Mouse (Mus musculus): ENCODE results near the gene Nup214. TPM values are rescaled to one million over a fixed set of nuclear protein-coding genes. Genes with fewer than 3 reads are reported as not detected.

The Nup214 gene
- total RNA-seq, 4 experiments from 2014 or later: 27.1 to 36.7 (median 34.4) TPM

DNA sequence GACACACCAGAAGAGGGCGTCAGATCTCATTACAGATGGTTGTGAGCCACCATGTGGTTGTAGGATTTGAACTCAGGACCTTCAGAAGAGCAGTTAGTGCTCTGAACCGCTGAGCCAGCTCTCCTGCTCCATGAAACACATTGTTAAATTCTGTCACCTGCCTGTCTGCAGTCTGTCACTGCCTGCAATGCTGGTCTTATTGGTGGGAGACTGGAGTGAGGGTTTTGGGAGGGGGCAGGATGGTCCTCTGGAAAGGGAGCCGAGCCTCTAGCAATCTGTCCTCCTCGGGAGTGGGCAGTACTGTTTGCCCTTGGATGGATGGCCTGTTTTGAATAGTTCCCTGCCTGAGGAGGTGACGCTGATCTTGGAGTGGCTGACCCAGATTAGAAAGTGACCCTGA lies 69.6 kb downstream of the Nup214 start:
- DNase-seq (ENCODE audit: low spot score): no peak

DNA sequence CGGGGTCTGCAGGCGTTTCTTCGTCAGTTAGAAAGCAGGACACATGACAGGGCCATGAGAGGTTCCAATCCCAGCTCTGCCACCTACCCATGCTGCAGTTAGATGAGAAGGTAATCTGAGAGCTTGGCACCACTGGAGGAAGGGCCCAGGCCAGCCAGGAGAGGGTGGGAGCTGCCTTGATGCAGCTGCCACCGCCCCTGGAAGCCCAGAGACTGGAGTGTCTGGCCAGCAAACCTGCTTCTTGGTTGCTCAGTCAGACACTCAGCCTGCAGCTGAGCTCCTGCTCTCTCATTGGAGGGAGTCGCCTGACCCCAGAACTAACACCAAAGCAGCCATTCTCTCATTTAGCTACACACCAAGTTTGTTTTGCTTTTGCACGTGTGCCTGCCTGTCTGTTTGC lies 71.1 kb downstream of the Nup214 start:
- DNase-seq (ENCODE audit: low spot score): no peak

DNA sequence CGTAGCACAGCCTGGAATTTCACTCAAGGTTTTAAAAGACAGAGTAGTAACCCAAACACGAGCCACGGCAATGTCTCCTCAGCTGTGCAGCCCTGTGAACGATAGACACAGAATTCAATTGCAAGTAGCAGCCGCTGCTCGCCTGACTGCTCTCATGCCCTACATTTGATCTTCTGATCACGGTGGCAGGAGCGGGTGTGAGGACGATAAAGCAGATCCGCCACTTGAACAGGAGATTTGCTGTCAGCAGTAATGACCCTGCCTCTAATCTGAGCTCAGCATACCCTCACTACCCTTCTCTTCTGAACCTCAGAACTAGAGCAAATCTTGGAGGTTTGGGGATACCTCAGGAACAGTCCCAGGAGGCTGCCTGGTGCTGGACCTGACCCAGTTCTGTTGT lies 71.8 kb downstream of the Nup214 start:
- peak; percentile 38 for DNase-seq (ENCODE audit: low spot score)

DNA sequence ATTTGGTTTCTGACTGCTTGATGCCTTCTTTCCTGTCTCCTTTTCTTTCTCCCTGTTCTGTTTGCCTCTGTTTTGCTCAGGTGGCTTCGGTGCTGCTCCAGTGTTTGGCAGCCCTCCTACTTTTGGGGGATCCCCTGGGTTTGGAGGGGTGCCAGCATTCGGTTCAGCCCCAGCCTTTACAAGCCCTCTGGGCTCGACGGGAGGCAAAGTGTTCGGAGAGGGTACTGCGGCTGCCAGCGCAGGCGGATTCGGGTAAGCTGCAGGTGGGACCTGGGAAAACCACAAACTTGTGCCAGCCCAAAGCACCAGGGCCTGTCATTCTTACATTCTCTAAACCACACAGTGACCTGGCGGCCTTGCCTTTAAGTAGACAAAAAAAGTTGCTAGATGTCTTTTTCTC lies 73.1 kb downstream of the Nup214 start:
- no peak for DNase-seq (ENCODE audit: low spot score)

DNA sequence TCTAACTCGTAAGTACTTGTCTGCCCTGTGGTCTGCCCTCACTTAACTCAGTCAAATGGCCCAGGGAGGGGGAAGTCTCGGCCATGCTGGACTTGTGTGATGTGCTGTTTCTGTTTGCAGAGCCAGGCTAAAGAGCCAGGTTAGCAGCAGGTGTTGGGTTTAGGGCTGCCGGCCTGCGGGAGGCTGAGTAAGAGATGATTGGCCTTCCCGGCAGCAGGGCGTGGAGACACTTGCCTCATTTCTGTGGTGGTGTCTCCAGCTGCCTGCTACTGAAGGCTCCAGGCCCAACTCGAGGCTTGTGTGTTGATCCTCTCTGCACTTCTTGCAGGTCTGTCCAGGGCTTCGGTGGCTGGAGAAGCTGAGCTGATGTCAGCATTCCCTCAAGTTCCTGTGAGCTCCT lies 77.6 kb downstream of the Nup214 start:
- no peak for DNase-seq (ENCODE audit: low spot score)

DNA sequence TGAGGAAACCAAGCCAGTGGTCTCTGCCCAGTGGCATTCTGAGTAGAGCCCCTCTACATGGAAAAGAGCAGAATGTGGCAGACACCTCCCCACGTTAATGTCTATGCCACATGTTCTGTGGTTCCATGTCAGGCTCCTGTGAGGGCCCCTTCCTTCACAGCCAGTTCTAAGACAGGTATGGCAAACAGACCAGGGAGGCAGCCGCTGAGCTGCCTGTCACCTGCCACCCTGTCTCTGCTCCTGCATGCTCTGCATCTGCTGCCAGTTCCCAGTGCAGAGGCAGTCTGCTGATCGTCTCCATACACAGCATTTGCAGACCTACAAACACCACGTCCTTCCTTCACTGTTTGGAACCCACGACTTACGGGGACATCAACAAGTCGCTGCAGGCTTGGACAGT lies 78.2 kb downstream of the Nup214 start:
- DNase-seq (ENCODE audit: low spot score): no peak

DNA sequence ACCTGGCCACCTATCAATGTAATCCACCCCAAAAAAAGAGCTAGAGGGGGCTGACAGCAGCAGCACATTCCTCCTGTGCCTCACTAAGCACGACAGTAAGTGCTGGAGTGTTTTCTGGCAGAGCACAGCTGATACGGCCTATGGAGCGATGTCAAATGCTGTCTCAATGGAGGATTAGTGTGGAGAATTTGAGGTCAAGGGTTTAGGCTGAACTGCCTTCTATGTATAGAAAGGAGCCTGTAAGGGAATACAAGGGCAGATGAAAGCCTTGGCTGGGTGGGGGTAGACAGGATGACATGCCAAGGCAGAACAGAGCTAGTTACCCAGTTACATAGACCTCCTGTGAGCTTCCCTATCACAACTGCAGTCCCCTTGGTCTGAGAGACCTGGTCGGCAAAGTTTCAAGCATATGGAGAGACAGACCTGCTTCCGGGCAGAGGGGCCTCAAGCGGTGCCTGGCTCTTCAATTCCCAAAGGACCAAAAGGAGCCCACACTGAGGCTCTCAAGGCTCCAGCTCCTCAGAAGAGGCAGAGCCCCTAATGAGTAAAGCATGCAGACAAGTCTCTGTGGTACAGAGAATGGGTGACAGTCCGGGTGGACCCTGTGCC lies 81.2 kb downstream of the Nup214 start:
- no peak for DNase-seq (ENCODE audit: low spot score)

DNA sequence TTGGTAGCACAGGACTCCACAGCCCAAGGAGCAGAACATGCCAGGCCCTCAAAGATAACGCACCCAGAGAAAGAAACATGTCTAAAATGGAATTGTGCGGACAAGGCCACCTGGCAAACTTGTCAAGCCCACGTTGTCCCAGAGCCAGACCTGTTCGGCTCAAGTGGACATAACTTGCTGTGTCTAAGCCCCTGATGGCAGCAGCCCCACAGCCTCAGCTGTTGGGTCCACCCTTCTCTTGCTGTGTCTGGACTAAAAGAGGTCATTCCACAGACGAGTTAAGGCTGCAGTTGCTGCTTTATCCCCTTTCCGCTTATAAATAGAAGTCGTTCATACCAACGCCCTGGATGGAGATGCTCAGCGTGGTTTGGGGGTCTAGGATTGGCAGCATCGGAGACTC lies 82.3 kb downstream of the Nup214 start:
- no peak for DNase-seq (ENCODE audit: low spot score)

DNA sequence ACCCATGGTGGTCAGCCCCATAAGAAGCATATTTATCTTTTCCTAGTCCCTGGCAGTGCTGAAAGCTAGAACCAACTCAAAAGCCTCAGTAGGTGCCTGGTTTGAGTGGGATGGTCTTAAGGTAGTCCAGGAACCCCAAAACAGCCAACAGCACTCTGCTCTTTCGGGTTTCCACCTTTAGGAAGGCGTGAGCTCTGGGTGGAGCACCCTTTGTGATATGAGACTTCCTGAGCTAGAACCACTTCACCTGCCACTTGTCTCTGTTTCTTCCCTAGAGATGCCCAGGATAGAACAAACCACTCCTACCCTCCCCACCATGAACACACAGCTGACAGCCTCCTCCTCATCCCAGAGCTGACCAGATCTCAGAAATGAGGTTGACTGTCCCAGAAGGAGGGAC lies 83.1 kb downstream of the Nup214 start:
- no peak for DNase-seq (ENCODE audit: low spot score)

DNA sequence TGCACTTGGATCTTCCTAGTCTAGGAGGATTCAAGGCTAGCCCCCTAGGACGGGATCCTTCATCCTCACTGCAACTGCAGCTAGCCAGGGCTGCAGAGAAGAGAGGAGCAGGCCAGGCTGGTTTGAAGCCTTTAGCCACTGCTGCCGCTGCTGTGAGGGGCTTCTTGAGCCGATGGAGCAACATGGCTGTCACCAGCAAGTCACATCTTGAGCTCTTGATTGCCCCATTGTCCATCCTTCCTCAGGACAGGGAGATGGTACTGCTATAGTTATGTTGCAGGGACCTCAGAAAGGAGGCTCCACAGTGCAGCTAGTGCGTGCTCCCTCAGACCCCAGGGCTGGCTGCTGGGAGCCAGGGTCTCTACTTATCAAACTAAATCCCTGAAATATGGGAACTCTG lies 83.6 kb downstream of the Nup214 start:
- DNase-seq (ENCODE audit: low spot score): no peak

DNA sequence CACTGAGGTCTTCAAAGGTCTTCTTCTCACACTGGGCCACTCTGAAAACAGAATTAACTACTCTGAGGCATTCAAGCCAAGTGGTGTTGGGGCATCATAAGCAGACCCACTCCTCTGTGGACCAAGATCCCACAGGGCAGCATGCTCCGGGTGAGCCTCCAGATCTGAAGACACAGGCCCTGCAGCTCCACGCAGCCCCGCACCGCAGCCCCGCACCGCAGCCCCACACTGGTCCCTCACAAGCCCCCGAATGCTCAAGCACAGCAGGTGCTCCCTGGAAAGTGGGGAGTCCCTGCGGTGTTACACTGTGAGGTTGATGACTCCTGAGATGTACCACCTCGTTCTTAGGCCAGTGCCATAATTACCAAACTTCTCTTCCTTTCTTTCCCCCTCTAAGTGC lies 84.0 kb downstream of the Nup214 start:
- no peak for DNase-seq (ENCODE audit: low spot score)

DNA sequence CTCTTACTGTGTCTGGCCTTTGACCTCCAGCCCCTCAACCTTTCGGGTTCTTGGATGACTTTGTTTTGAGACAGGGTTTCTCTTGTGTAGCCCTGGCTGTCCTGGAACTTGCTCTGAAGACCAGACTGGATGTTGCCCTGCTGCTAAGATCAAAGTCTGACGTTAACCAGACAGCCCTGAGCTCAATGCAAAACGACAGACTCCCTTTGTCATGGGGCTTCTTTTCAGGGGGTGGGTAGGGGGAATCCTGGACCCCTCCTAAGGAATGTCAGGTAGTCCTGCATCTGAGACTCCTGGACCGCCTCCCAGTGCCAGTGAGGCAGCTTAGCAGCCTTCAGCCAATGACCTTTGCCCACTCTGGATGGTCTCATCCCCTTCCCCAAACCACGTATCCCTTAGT lies 84.5 kb downstream of the Nup214 start:
- DNase-seq (ENCODE audit: low spot score): no peak

DNA sequence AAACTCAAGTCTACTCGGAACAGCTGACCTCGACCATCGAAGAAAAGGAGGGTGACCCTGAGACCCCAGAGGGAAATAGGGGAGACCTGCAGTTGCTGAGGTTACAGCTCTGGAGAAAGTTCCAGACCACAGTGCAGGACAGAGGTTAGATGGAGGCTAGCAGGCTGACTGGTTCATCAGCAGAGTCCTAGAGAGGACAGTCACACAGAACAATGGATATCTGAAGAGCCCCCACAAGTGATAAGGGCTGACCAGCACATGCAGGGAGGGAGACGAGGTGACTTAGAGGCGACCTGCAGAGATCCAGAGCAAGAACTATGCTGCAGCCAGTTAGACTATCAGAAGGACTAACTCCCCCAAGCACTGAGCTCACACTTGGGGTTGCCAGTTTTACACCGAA lies 85.4 kb downstream of the Nup214 start:
- no peak for DNase-seq (ENCODE audit: low spot score)

DNA sequence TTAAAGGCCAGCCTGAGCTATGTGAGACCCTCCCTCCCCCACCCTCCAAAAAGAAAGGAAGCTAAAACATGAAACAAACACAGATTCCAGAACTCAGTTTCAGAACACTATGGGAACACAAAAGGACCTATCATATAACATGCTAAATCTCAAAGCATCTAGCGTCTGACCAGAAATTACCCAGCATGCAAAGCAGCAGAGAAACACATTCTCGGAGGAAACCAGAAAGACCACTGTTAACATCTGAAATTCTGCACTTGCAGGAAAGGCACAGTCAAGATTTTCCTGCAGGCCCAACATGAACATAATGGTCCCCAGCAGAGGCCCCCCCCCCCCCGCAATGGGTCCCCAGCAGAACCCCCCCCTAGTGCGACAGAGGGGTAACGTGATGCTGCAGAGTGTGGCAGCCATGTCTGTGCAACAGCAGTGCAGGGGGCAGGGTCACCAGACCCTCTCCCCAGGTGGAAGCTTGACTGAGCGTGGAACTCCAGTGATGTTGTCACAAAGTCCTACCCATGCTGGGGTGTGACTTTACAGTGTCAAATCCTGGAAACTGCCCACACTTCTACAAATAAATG lies 86.1 kb downstream of the Nup214 start:
- DNase-seq (ENCODE audit: low spot score): no peak

DNA sequence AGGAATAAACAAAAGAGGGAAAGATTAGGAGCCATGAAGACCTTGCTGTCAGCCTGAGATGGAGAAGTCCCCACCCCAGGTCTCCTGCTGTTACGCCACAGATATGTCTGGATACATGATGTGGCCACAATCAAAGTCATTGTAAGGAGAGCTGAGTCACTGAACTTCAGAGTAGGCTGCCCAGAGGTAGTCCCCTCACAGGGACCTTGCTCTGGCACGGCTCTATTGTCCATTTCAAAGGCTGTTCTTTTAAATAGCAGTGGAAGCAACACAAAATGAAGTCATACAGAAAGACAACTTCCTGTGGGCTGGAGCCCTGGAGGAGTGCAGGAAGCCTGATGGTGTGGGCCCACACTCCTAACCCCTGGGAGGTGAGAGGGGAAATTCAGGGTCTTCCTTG lies 87.0 kb downstream of the Nup214 start:
- DNase-seq (ENCODE audit: low spot score): no peak

DNA sequence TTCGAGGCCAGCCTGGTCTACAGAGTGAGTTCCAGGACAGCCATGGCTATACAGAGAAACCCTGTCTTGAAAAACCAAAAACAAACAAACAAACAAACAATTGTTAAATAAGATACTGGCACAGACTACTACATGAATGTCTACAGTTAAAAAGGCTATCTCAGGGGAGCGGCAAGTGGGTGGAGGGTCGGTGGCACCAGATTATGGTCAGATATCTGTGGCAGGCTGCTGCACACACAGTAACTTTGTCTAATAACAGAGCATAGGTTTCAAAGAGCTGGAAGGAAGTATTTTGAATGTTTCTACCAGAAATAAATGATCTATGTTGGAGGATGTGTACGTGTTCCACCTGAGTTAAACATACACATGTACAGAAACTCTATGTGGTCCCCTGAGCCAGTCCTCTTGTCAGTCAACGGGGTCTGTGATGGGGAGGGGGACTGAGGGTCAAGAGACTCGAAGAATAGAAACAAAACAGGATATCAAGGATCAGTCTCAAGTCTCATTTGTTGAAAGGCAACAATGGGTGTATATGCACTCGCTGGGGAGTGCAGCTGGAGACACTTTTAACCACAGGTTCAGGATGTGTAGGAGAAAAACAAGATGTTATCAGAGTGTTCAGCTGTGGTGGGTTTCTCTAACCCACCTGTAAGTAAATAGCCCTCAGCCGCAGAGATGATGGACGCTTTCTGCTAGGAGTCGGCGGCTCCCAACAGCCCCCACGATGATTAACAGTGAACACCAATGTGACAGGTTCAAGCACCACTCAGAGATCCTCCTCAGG lies 87.7 kb downstream of the Nup214 start:
- no peak for DNase-seq (ENCODE audit: low spot score)

DNA sequence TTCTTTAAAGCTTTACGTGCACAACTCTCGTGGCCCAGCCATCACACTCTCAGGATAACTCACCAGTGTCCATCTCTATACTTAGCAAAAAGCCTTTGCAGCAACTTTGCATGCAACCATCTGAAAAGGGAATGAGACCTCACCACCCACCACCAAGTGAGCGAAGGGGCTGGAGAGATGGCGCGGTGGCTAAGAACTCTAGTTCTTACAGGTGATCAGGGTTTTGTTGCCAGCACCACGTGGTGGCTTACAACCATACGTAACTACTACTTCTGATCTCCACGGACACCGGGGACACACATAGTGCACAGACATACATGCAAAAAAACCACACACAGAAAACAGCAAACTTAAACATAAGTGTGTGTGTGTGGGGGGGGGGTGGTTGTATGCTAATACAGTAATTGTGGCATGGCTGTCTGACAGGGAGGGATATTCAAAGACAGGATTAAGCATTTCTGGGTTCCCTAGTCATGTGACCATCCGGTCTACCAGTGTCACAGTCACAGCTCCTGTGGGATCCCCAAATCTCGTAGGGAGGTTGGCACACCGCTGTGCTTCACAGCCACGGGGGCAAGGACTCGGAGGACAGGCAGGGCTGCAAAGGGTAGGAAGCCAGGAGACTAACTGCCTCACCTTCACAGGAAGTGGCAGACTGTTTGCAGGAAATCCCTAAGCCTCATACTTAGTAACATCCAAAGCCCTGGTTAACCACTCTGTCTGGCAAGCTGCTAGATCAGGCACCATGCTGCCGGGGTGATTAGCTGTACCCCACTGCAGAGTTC lies 88.6 kb downstream of the Nup214 start:
- no peak for DNase-seq (ENCODE audit: low spot score)

DNA sequence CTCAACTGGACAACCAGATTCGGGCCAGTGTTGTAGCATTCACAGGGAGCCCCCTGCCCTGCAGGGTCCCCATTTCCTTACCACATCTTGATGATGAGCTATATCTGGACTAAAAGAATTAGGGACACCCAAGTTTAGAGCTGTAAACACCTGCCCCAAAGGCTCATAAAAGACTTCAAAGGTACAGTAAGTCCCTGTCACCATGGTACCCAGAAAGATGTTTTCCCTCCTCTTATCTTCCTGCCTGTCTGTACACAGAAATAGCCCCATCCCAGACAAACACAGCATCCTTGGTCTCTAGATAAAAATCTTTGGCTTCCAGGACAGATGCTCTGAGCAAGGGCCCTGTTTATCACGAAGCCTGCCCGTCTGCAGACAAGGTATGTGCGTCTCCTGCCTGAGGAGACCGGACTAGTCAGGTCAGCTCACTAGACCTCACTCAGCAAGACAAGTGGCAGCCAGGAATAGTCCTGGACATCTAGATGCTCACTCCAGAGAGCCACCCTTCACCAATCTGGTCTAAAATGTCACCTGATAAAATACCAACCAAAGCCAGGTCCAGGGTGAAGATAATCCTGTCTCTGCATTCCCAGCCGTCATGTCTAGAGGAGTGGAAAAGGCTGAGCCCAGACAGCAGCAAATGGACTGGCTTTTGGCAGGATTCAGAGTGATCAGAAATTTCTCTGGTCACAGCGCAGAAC lies 89.4 kb downstream of the Nup214 start:
- no peak for DNase-seq (ENCODE audit: low spot score)

DNA sequence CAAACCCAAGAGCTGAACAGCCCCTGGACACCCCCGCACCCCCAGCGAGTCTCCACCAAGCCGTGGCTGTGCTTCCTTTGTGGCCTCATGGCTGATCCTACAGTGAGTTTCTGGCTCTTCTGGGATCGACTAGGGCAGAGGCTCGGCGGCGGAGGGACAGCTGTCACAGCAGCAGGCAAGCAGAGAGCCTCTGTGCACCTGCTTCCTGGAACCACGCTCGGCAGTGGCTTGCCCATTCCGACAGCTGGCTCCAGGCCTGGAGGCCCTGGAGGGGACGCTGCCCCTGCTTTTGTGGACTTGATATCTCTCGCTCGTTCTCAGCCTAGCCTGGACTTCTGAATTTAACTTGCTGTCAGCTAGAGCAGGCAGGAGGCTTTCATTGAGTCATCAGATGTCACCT lies 90.7 kb downstream of the Nup214 start:
- DNase-seq (ENCODE audit: low spot score): no peak

DNA sequence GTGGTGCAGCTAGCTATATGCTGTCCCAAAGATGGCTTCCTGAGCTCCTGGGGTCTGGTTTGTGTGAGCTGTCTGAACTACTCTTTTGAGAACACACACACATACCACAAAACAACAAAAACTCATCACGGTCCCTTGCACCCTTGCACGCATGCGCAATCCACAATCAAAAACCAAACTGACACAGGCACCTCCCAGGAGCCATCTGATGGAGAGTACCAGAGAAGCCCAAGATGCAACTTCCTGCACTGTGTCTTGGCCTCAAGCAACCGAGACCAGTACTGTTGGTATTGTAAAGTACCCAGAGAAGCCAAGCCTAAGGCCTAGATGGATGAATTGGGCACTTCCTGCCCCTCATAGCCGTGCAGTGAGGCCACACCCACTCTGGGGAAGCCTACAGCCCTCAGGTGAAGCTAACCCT lies 91.1 kb downstream of the Nup214 start:
- DNase-seq (ENCODE audit: low spot score): no peak

DNA sequence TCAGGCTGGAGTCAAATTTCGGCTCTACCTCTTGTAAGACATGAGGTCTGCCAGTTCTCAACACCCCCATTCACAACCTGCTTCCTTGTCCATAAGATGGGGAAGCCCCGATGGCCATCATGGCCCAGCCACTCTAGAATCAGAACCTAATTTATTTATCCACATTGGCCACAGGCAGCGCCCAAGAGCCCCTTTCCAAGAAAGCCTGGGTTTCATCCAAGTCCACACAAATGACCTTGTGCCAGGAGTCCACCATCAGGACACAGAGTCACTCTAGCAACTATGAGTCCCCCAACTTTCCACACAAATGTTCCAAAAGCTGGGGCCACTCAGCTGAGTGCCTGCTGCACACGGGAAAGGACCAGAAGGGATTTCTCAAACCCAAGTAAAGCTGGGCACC lies 91.8 kb downstream of the Nup214 start:
- DNase-seq (ENCODE audit: low spot score): no peak

Measured in heart, adult 8-10 months (tissue).